Mouse (Mus musculus): ENCODE results near the gene Uchl1. TPM values are rescaled to one million over a fixed set of nuclear protein-coding genes. Genes with fewer than 3 reads are reported as not detected.
A peak's percentile ranks its signal among the peaks of the same experiment; 100 is the strongest.

Gene Uchl1
- 89.5 and 95.7 TPM in 2 replicates for polyA plus RNA-seq (2015; fragmentation: Nextera tagmentation; extraction: Ambion mirVana)

- H3K9ac ChIP-seq, result peak within 1 kb of the TSS; percentile 36
- WGBS, result under 1% methylated on average over 20 of the region's 20 CpGs
- ATAC-seq, result peak; percentile 92
Measured at GRCm38 (mm10) chr5:66675983-66676382, at the start of gene Uchl1. Gene Uchl1, plus strand, starts transcription at chr5:66676091.

GRCm38 (mm10) chr5:66627805-66628204, 48.1 kb upstream of the Uchl1 start:
- ATAC-seq, result no peak
- H3K27ac ChIP-seq, result no peak overlapping the region
- no peaks in the 10 kb centered on the region for H3K27me3 ChIP-seq (replicated peaks)
- H3K9me3 ChIP-seq, result no peaks in the 10 kb centered on the region
- H3K4me2 ChIP-seq (replicated peaks), result no peak overlapping the region
- WGBS, result 67% methylated on average over 7 of the region's 7 CpGs
- no peaks in the 10 kb centered on the region for H3K36me3 ChIP-seq
- H3K9ac ChIP-seq, result no peak overlapping the region
- no peak overlapping the region for H3K4me3 ChIP-seq (replicated peaks)
- no peaks in the 10 kb centered on the region for H3K4me1 ChIP-seq (replicated peaks)

More at GRCm38 (mm10) chr5:66675983-66676382, at the start of gene Uchl1:
- H3K4me1 ChIP-seq (replicated peaks), result peaks cover 14% of the 10 kb centered on the region
- H3K27ac ChIP-seq, result no peak within 1 kb of the TSS
- no peaks in the 10 kb centered on the region for H3K36me3 ChIP-seq
- no peaks in the 10 kb centered on the region for H3K9me3 ChIP-seq
- H3K4me2 ChIP-seq (replicated peaks), result peak within 1 kb of the TSS; percentile 96
- H3K4me3 ChIP-seq (replicated peaks), result peak within 1 kb of the TSS; percentile 49
- peaks cover 36% of the 10 kb centered on the region for H3K27me3 ChIP-seq (replicated peaks)

- no peak overlapping the region for H3K4me3 ChIP-seq (replicated peaks)
- H3K27me3 ChIP-seq (replicated peaks), result no peaks in the 10 kb centered on the region
- no peaks in the 10 kb centered on the region for H3K36me3 ChIP-seq
- H3K27ac ChIP-seq, result no peak overlapping the region
- no peak overlapping the region for H3K9ac ChIP-seq
- 65% methylated on average over 10 of the region's 10 CpGs for WGBS
- no peak overlapping the region for H3K4me2 ChIP-seq (replicated peaks)
- no peak for ATAC-seq
- no peaks in the 10 kb centered on the region for H3K9me3 ChIP-seq
- no peaks in the 10 kb centered on the region for H3K4me1 ChIP-seq (replicated peaks)
Measured at GRCm38 (mm10) chr5:66635459-66636079, 40.3 kb upstream of the Uchl1 start.

- H3K4me2 ChIP-seq (replicated peaks), result no peak overlapping the region
- ATAC-seq, result no peak
- WGBS, result 86% methylated on average over 4 of the region's 4 CpGs
Measured at GRCm38 (mm10) chr5:66642156-66642555, 33.7 kb upstream of the Uchl1 start.

GRCm38 (mm10) chr5:66643260-66643659, 32.6 kb upstream of the Uchl1 start:
- no peak overlapping the region for H3K4me2 ChIP-seq (replicated peaks)
- WGBS, result 82% methylated on average over 5 of the region's 5 CpGs
- no peaks in the 10 kb centered on the region for H3K27me3 ChIP-seq (replicated peaks)
- no peaks in the 10 kb centered on the region for H3K9me3 ChIP-seq
- no peak overlapping the region for H3K4me3 ChIP-seq (replicated peaks)
- H3K27ac ChIP-seq, result no peak overlapping the region
- no peak overlapping the region for H3K9ac ChIP-seq
- H3K36me3 ChIP-seq, result no peaks in the 10 kb centered on the region
- H3K4me1 ChIP-seq (replicated peaks), result no peaks in the 10 kb centered on the region
- no peak for ATAC-seq

More at GRCm38 (mm10) chr5:66642156-66642555, 33.7 kb upstream of the Uchl1 start:
- Histone ChIP-seq H3K27ac (no peak overlapping the region), H3K9ac (no peak overlapping the region), H3K4me3 (replicated peaks) (no peak overlapping the region), H3K9me3 (no peaks in the 10 kb centered on the region), H3K36me3 (no peaks in the 10 kb centered on the region), H3K4me1 (replicated peaks) (no peaks in the 10 kb centered on the region), H3K27me3 (replicated peaks) (no peaks in the 10 kb centered on the region)

- H3K9me3 ChIP-seq, result no peaks in the 10 kb centered on the region
- WGBS, result 67% methylated on average over 7 of the region's 7 CpGs
- H3K27ac ChIP-seq, result no peak overlapping the region
- H3K4me3 ChIP-seq (replicated peaks), result no peak overlapping the region
- H3K36me3 ChIP-seq, result no peaks in the 10 kb centered on the region
- no peak for ATAC-seq
- no peak overlapping the region for H3K9ac ChIP-seq
- no peaks in the 10 kb centered on the region for H3K27me3 ChIP-seq (replicated peaks)
- no peaks in the 10 kb centered on the region for H3K4me1 ChIP-seq (replicated peaks)
- no peak overlapping the region for H3K4me2 ChIP-seq (replicated peaks)
Measured at GRCm38 (mm10) chr5:66647504-66647903, 28.4 kb upstream of the Uchl1 start.

- no peaks in the 10 kb centered on the region for H3K36me3 ChIP-seq
- H3K9ac ChIP-seq, result no peak overlapping the region
- no peak overlapping the region for H3K4me2 ChIP-seq (replicated peaks)
- no peaks in the 10 kb centered on the region for H3K9me3 ChIP-seq
- ATAC-seq, result peak; percentile 61; the same call in 1 of the 2 replicates
- no peaks in the 10 kb centered on the region for H3K27me3 ChIP-seq (replicated peaks)
- H3K4me1 ChIP-seq (replicated peaks), result 0 out of 2 replicates have a peak, but pooled peaks cover 6% of the 10 kb centered on the region
- 34% methylated on average over 5 of the region's 5 CpGs for WGBS
- 0 out of 2 replicates have a peak overlapping the region, but pooled peaks have one; percentile 36 for H3K27ac ChIP-seq
- no peak overlapping the region for H3K4me3 ChIP-seq (replicated peaks)
Measured at GRCm38 (mm10) chr5:66654220-66654619, 21.7 kb upstream of the Uchl1 start.

- H3K4me3 ChIP-seq (replicated peaks), result peak overlapping the region; percentile 49
- ATAC-seq, result no peak
- H3K4me2 ChIP-seq (replicated peaks), result peak overlapping the region; percentile 96
- no peak overlapping the region for H3K9ac ChIP-seq
- no peak overlapping the region for H3K27ac ChIP-seq
- no peaks in the 10 kb centered on the region for H3K36me3 ChIP-seq
- H3K4me1 ChIP-seq (replicated peaks), result peaks cover 14% of the 10 kb centered on the region
- H3K9me3 ChIP-seq, result no peaks in the 10 kb centered on the region
- H3K27me3 ChIP-seq (replicated peaks), result peaks cover 36% of the 10 kb centered on the region
- 1% methylated on average over 18 of the region's 18 CpGs for WGBS
Measured at GRCm38 (mm10) chr5:66675189-66675890, 551 bp upstream of the Uchl1 start.

- Histone ChIP-seq H3K36me3 (no peaks in the 10 kb centered on the region), H3K4me3 (replicated peaks) (peak overlapping the region; percentile 49), H3K9me3 (no peaks in the 10 kb centered on the region), H3K4me1 (replicated peaks) (peaks cover 14% of the 10 kb centered on the region), H3K27ac (no peak overlapping the region), H3K27me3 (replicated peaks) (peaks cover 36% of the 10 kb centered on the region), H3K9ac (peak overlapping the region; percentile 36), H3K4me2 (replicated peaks) (peak overlapping the region; percentile 96)
- WGBS, result under 1% methylated on average over 51 of the region's 51 CpGs
- ATAC-seq, result peak; percentile 85
Measured at GRCm38 (mm10) chr5:66676457-66677117, 696 bp downstream of the Uchl1 start.

GRCm38 (mm10) chr5:66677411-66678345, 1.8 kb downstream of the Uchl1 start:
- Histone ChIP-seq H3K27me3 (replicated peaks) (peaks cover 36% of the 10 kb centered on the region), H3K9ac (no peak overlapping the region), H3K4me1 (replicated peaks) (peaks cover 14% of the 10 kb centered on the region), H3K27ac (no peak overlapping the region), H3K4me2 (replicated peaks) (peak overlapping the region; percentile 96; the same call in 1 of the 2 replicates), H3K4me3 (replicated peaks) (no peak overlapping the region), H3K9me3 (no peaks in the 10 kb centered on the region), H3K36me3 (no peaks in the 10 kb centered on the region)
- WGBS, result 82% methylated on average over 21 of the region's 21 CpGs
- ATAC-seq, result no peak

GRCm38 (mm10) chr5:66679222-66679621, 3.3 kb downstream of the Uchl1 start:
- H3K4me3 ChIP-seq (replicated peaks), result no peak overlapping the region
- peaks cover 14% of the 10 kb centered on the region for H3K4me1 ChIP-seq (replicated peaks)
- no peak overlapping the region for H3K27ac ChIP-seq
- no peaks in the 10 kb centered on the region for H3K9me3 ChIP-seq
- no peak overlapping the region for H3K9ac ChIP-seq
- H3K4me2 ChIP-seq (replicated peaks), result no peak overlapping the region
- H3K27me3 ChIP-seq (replicated peaks), result peaks cover 33% of the 10 kb centered on the region
- ATAC-seq, result no peak
- H3K36me3 ChIP-seq, result no peaks in the 10 kb centered on the region
- WGBS, result 64% methylated on average over 10 of the region's 10 CpGs
